Mouse (Mus musculus): ENCODE results near the gene Itga3.

GRCm38 (mm10) chr11:95104266-95104665 is 27.7 kb upstream of the Itga3 start:
- no peak for TF ChIP-seq CTCF (IDR thresholded peaks at IDR 0.05; ENCODE audit: low read depth, low read length)
- no peak for TF ChIP-seq EP300 (IDR thresholded peaks at IDR 0.05; ENCODE audit: insufficient read depth, low read depth, low read length)
- no peak for TF ChIP-seq POLR2A (IDR thresholded peaks at IDR 0.05; ENCODE audit: insufficient read depth, low read length)
